Mouse (Mus musculus) layer of hippocampus, adult 9-11 months (tissue): ENCODE data around the gene Ssh2.
A peak's percentile ranks its signal among the peaks of the same experiment; 100 is the strongest.

Experiments used
- DNase-seq: peaks from one replicate; pipeline ENCODE4 v3.0.0; 2022

Ssh2 gene

GRCm38 (mm10) chr11:77494344-77494676, 278.2 kb downstream of the Ssh2 start:
- DNase-seq, result no peak

DNA sequence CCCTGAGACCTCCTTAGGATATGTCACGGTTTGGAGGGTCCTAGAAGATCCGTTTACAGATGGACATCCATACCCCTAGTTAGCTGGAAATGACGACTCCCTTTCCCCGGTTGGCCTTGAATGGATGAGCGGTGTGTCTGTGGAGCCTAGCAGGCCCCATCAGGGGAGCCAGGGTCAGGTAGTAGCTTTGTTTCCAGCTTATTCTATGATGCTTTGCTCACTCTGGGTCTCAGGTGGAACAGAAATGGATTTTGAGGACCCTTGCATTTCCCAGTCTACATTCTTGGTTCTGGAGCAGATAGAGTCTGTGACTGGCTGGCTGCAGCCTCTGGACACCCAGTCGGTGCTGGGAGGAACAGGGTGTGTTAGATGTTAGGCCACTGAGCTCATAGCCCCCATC, 278.7 kb downstream of the Ssh2 start:
- DNase-seq, result no peak

DNA sequence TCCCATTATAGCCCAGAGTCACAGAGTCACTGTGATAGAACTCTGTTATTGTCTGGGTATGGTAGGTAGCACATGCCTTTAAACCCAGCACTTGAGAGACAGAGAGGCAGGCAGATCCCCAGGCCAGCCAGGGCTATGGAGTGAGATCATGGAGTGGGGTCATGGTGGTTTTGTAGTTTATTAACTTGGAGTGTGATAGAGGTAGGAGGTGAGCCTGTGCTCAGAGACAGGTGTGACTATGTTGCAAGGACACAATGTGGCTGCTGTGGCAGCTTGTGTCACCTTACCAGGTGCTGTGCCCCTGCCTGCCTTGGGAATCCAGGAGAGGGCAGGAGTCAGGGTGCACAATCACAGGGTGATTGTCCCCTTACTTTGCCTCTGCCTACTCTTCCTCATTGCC, 279.4 kb downstream of the Ssh2 start:
- no peak for DNase-seq

GRCm38 (mm10) chr11:77497341-77497756, 281.3 kb downstream of the Ssh2 start:
- no peak for DNase-seq

GRCm38 (mm10) chr11:77497851-77498250, 281.8 kb downstream of the Ssh2 start:
- peak; percentile 84 for DNase-seq

- DNase-seq, result no peak
Measured at GRCm38 (mm10) chr11:77498261-77499139, 282.4 kb downstream of the Ssh2 start.

GRCm38 (mm10) chr11:77499354-77499753, 283.3 kb downstream of the Ssh2 start:
- no peak for DNase-seq

DNA sequence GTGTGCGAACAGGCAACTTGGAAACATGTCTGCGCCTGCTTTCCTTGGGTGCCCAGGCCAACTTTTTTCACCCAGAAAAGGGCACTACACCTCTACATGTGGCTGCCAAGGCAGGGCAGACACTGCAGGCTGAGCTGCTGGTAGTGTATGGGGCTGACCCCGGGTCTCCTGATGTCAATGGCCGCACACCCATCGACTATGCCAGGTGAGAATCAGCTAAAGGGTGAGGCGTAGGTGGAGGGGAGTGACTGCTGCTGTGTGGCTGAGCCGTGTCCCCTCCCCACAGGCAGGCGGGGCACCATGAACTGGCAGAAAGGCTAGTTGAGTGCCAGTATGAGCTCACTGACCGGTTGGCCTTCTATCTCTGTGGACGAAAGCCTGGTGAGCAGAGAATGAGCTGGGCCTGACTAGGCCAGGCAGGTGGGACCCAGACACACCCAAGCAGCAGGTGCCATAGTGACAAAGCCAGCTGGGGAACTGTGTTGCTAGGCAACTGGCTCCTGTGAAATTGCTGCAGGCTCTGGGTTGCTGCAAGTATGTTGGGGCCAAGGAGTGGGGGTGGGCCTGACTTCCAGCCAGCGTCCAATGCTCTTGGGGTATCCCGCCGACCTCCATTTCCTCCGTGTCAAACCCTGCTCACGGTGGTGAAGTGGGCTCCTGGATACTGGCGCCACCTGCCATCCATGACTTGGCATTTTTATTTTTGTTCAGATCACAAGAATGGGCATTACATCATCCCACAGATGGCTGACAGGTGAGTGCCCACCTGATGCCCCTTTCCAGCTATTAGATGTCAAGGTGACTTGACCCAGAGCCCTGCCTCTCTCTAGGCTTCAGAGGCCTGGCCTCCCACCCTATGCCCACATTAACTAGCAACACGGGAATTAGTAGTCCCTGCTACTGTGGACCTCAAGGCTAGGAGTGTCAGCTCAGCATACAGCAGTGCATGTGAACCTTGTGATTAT, 284.6 kb downstream of the Ssh2 start:
- DNase-seq, result no peak

DNA sequence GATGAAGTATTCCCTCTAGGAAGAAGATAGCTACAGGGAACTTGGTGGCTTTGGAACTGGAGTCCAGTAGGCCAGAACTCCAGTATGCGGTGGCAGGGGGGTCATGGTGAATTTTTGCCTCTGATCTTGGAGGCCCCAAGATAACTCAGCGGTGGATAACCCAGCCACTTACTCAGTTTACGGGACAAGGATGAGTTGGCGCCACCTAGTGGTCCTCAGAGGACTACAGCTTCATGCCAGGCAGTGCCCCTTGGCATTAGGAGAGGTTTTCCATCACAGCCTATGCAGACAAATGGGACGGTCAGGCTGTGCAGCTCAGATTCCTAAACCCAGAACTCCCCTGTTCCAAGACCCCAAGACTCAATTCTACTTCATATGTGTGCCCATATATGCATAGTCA, 285.3 kb downstream of the Ssh2 start:
- DNase-seq, result peak; percentile 81

- DNase-seq, result no peak
Measured at GRCm38 (mm10) chr11:77501971-77502370, 285.9 kb downstream of the Ssh2 start.

DNA sequence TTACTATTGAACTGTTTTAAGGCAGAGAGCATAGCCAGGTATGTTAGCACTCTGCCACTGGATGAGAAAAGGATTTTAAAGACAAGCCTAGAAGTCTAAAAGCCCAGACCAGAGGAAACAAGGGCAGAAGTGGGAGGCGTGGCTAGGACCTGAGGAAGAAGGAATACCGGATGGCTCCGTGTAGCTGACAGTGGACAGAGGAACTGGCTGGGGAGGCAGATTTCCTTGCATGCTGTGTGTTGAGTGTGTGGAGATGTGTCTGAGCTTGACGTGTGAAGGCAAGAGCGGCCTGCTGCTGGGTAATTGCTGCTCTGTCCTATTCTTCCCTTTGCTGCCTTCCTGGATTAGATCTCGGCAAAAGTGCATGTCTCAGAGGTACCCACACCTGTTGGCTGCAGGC, 286.4 kb downstream of the Ssh2 start:
- DNase-seq, result no peak

- DNase-seq, result no peak
Measured at GRCm38 (mm10) chr11:77503511-77503910, 287.4 kb downstream of the Ssh2 start.

DNA sequence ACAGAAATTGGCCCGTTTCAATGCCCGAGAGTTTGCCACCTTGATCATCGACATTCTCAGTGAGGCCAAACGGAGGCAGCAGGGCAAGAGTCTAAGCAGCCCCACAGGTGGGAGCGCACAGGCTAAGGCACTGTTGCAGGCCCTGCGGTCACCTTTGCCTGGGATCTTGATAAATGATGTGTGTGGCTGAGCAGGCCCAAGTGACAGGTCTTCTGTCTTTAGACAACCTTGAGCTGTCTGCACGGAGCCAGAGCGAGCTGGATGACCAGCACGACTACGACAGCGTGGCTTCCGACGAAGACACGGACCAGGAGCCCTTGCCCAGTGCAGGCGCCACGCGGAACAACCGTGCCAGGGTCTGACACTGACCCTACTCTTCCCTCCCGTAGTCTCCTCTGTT, 288.3 kb downstream of the Ssh2 start:
- DNase-seq, result no peak

GRCm38 (mm10) chr11:77505291-77505980, 289.3 kb downstream of the Ssh2 start:
- no peak for DNase-seq

- no peak for DNase-seq
Measured at GRCm38 (mm10) chr11:77506273-77506672, 290.2 kb downstream of the Ssh2 start.

DNA sequence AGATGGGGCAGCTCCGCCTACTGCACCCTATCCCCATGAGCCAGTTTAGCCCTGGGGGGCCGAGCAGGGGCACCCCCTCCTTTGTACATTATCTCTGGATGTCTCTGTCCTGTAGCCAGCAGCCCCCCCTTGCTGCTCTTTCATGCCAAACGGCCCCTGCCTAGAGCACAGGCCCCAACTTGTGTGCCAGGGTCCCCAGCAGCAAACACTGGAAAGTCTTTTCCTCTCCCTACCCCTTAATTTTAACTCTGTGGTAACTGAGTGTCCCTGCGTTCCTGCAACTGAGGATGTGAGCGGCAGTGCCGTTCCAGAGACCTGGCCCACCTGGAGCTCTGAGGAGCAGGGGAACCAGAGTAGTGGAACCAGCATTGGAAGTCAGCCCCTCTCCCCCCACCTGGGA, 290.9 kb downstream of the Ssh2 start:
- DNase-seq, result no peak

DNA sequence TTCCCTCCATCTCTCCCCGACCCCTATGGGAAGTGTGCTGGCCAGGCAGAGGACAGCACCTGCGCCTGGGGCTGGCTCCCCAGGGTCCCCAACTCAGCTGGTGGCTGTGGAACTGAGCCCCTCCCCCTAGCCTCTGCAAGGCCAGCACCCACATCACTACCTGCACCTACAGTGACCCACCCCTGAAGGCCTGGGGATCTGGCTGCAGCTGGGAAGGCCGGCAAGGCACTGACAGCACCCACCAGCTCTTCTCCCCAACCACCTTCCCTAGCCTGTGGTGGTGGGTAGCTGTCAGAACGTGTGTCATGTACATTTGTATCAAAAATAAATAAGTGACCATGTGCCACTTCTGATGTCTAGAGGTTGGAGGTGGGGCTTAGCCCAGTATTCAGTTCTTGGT, 291.3 kb downstream of the Ssh2 start:
- no peak for DNase-seq

DNA sequence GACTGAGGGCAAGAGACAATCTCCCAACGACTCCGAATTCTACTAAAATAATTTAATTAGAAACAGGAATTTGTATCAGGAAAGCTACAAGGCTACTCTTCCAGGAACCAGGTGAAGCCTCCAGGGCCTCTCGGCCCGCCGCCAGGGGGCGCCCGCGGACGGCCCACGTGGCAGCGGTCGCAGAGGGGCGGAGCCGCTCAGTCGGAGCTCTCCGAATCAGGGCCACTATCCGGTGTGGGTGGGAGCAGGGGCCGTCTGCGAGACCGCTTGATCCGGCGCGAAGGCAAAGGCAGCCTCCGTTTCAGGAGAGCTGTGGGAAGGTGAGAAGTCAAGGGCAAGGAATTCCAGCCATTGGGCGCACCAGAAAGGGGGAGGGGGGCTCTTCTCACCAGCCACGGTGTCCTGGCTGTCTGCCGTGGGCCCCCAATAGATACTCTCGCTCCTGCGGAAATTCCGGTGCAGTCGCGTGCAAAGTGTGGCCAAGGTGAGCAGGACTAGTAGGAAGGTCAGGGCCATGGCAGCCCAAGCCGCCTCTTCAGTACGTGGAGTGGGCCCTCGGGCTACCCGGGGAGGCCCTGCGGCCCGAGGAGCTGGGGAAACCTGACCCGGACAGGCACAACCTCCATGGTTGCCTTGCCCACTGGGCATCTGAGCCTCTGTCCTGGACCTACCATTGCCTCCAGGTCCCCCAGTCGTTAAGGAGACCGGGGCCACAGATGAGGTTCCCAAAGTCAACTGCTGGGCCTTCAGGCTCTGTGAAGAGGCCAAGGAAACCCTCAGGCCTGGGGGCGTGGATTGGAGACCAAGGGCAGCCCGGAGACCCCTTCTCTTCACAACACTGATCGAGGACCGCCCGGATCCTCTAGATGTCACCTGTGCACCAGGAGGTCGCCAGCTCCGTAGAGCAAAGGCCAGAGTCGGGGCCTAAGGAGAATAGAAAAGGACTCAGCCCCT, 292.3 kb downstream of the Ssh2 start:
- DNase-seq, result peak; percentile 83
